Mouse (Mus musculus) skeletal muscle tissue, adult 2 months (tissue): Measurements from ENCODE around the gene Tmem141.

Experiments used
- DNase-seq: peaks from one replicate; pipeline ENCODE4 v3.0.0-alpha.2; 2012; ENCODE audit warnings: low read depth, low spot score

The Tmem141 gene

GRCm38 (mm10) chr2:25621229-25622200 lies at the start of gene Tmem141:
Gene Tmem141 (minus strand): TSS chr2:25622005.
- DNase-seq = peak; percentile 73

GRCm38 (mm10) chr2:25666516-25666915 lies 44.7 kb upstream of the Tmem141 start:
- no peak for DNase-seq

GRCm38 (mm10) chr2:25664125-25664524 lies 42.3 kb upstream of the Tmem141 start:
- no peak for DNase-seq

- DNase-seq = no peak
Observed at GRCm38 (mm10) chr2:25663511-25663910, 41.7 kb upstream of the Tmem141 start.

- no peak for DNase-seq
Observed at GRCm38 (mm10) chr2:25661245-25661970, 39.6 kb upstream of the Tmem141 start.

GRCm38 (mm10) chr2:25660279-25660678 lies 38.5 kb upstream of the Tmem141 start:
- peak; percentile 10 for DNase-seq

- DNase-seq = no peak
Observed at GRCm38 (mm10) chr2:25657652-25658051, 35.8 kb upstream of the Tmem141 start, which contains the start of gene Lcn5. Gene Lcn5 (plus strand): TSS chr2:25657952.

- DNase-seq = no peak
Observed at GRCm38 (mm10) chr2:25657246-25657645, 35.4 kb upstream of the Tmem141 start.

GRCm38 (mm10) chr2:25656691-25657090 lies 34.9 kb upstream of the Tmem141 start:
- DNase-seq = no peak

GRCm38 (mm10) chr2:25654502-25654901 lies 32.7 kb upstream of the Tmem141 start:
- DNase-seq = no peak

GRCm38 (mm10) chr2:25652902-25653301 lies 31.1 kb upstream of the Tmem141 start, which contains the start of gene Lcn8:
Gene Lcn8 (plus strand): TSS chr2:25653120.
- no peak for DNase-seq

GRCm38 (mm10) chr2:25639890-25640289 lies 18.1 kb upstream of the Tmem141 start:
- no peak for DNase-seq

- DNase-seq = no peak
Observed at GRCm38 (mm10) chr2:25634046-25634445, 12.2 kb upstream of the Tmem141 start.

GRCm38 (mm10) chr2:25633616-25634015 lies 11.8 kb upstream of the Tmem141 start:
- no peak for DNase-seq

GRCm38 (mm10) chr2:25628738-25629137 lies 6.9 kb upstream of the Tmem141 start:
- DNase-seq = no peak

GRCm38 (mm10) chr2:25627811-25628210 lies 6.0 kb upstream of the Tmem141 start, which contains the start of gene Fcna:
Gene Fcna (minus strand): TSS chr2:25628030.
- no peak for DNase-seq

- no peak for DNase-seq
Observed at GRCm38 (mm10) chr2:25625986-25626385, 4.2 kb upstream of the Tmem141 start.

GRCm38 (mm10) chr2:25620852-25621228 lies 965 bp downstream of the Tmem141 start:
- no peak for DNase-seq

- DNase-seq = no peak
Observed at GRCm38 (mm10) chr2:25620386-25620785, 1.4 kb downstream of the Tmem141 start.

- DNase-seq = no peak
Observed at GRCm38 (mm10) chr2:25617578-25617977, 4.2 kb downstream of the Tmem141 start, which contains the start of gene Ccdc183. Gene Ccdc183 (minus strand): TSS chr2:25617678.

- no peak for DNase-seq
Observed at GRCm38 (mm10) chr2:25616398-25616797, 5.4 kb downstream of the Tmem141 start.

- DNase-seq = no peak
Observed at GRCm38 (mm10) chr2:25608671-25609070, 13.1 kb downstream of the Tmem141 start.
